Mouse (Mus musculus) forebrain, embryonic 11.5 days (tissue): Measurements from ENCODE around the gene Cacna1c. TPM values are rescaled to one million over a fixed set of nuclear protein-coding genes. Genes with fewer than 3 reads are reported as not detected.

Experiments
- ATAC-seq: fragments of 200-750 bp; cut with Nextera tagmentation; replicated peaks from 2 replicates; pipeline ENCODE4 v1.8.0; 2017; ENCODE audit warnings: moderate TSS enrichment; ENCODE audit not compliant: low FRiP score
- DNase-seq: peaks from one replicate; pipeline ENCODE4 v3.0.0-alpha.2; 2017; ENCODE audit warnings: low spot score
- H3K27ac ChIP-seq: fragments of 300-500 bp; sonication (generic); 2 replicates; pipeline ENCODE4 v1.5.1; 2014; ENCODE audit warnings: low read depth, low read length
- H3K27me3 ChIP-seq: fragments of 300-500 bp; sonication (generic); 2 replicates; pipeline ENCODE4 v1.6.1; 2014; ENCODE audit warnings: mild to moderate bottlenecking, low read length, mixed read lengths; ENCODE audit not compliant: control insufficient read depth, insufficient read depth
- H3K36me3 ChIP-seq: fragments of 300-500 bp; sonication (generic); 2 replicates; pipeline ENCODE4 v1.6.1; 2014; ENCODE audit warnings: mild to moderate bottlenecking, low read length, moderate library complexity, mixed read lengths; ENCODE audit not compliant: control insufficient read depth, insufficient read depth
- H3K4me1 ChIP-seq: fragments of 300-500 bp; sonication (generic); replicated peaks from 2 replicates; pipeline ENCODE4 v1.6.1; 2014; ENCODE audit warnings: low read length, mixed read lengths; ENCODE audit not compliant: control insufficient read depth, insufficient read depth
- H3K4me2 ChIP-seq: fragments of 300-500 bp; sonication (generic); 2 replicates; pipeline ENCODE4 v1.6.1; 2014; ENCODE audit warnings: low read depth, mild to moderate bottlenecking, low read length, moderate library complexity, mixed read lengths; ENCODE audit not compliant: severe bottlenecking
- H3K4me3 ChIP-seq: fragments of 300-500 bp; sonication (generic); 2 replicates; pipeline ENCODE4 v1.5.1; 2014; ENCODE audit warnings: low read depth, low read length
- H3K9ac ChIP-seq: fragments of 300-500 bp; sonication (generic); 2 replicates; pipeline ENCODE4 v1.6.1; 2014; ENCODE audit warnings: low read length
- H3K9me3 ChIP-seq: fragments of 300-500 bp; sonication (generic); 2 replicates; pipeline ENCODE4 v1.6.1; 2016; ENCODE audit warnings: low read length, mixed read lengths; ENCODE audit not compliant: control insufficient read depth
- WGBS: fragments of 180-500 bp; shearing (Covaris S2); extraction: QIAGEN DNeasy Blood & Tissue Kit; methylation state at CpG from one replicate; pipeline ENCODE4 v1.1.7; 2014; 5-methylcytosine and 5-hydroxymethylcytosine counted together
- polyA plus RNA-seq: library from polyadenylated mRNA; unstranded; fragments of >200 nt; fragmentation: Nextera tagmentation; extraction: Ambion mirVana; gene quantifications from 2 replicates; pipeline ENCODE4 v1.2.1, GENCODE M21; 2014

Gene Cacna1c
- polyA plus RNA-seq, 1 experiment from 2014 or later: 4.8 TPM

- H3K9me3 ChIP-seq: no peaks in the 10 kb centered on the region
- H3K27ac ChIP-seq: no peak overlapping the region
- DNase-seq (no peak), ATAC-seq (no peak)
- no peaks in the 10 kb centered on the region for H3K36me3 ChIP-seq
- H3K4me3 ChIP-seq: no peak overlapping the region
- no peaks in the 10 kb centered on the region for H3K4me1 ChIP-seq
- no peak overlapping the region for H3K9ac ChIP-seq
- no peaks in the 10 kb centered on the region for H3K27me3 ChIP-seq
- 88% methylated on average over 9 of the region's 9 CpGs for WGBS
- H3K4me2 ChIP-seq: no peak overlapping the region
Observed at GRCm38 (mm10) chr6:118739961-118740599, 456.1 kb downstream of the Cacna1c start.

GRCm38 (mm10) chr6:118739344-118739743 is 456.9 kb downstream of the Cacna1c start:
- Histone ChIP-seq H3K27ac (no peak overlapping the region), H3K9me3 (no peaks in the 10 kb centered on the region), H3K4me3 (no peak overlapping the region), H3K4me2 (no peak overlapping the region), H3K4me1 (no peaks in the 10 kb centered on the region), H3K36me3 (no peaks in the 10 kb centered on the region), H3K27me3 (no peaks in the 10 kb centered on the region), H3K9ac (no peak overlapping the region)
- WGBS: 59% methylated on average over 4 of the region's 4 CpGs
- DNase-seq: no peak
- ATAC-seq: no peak

GRCm38 (mm10) chr6:118738656-118739055 is 457.6 kb downstream of the Cacna1c start:
- H3K27me3 ChIP-seq: no peaks in the 10 kb centered on the region
- DNase-seq (no peak), ATAC-seq (no peak)
- no peaks in the 10 kb centered on the region for H3K4me1 ChIP-seq
- no peak overlapping the region for H3K9ac ChIP-seq
- H3K9me3 ChIP-seq: no peaks in the 10 kb centered on the region
- H3K4me2 ChIP-seq: no peak overlapping the region
- H3K27ac ChIP-seq: no peak overlapping the region
- WGBS: 70% methylated on average over 3 of the region's 3 CpGs
- no peak overlapping the region for H3K4me3 ChIP-seq
- H3K36me3 ChIP-seq: no peaks in the 10 kb centered on the region

- ATAC-seq (no peak), DNase-seq (no peak)
- Histone ChIP-seq H3K36me3 (no peaks in the 10 kb centered on the region), H3K9me3 (no peaks in the 10 kb centered on the region), H3K4me3 (no peak overlapping the region), H3K4me1 (no peaks in the 10 kb centered on the region), H3K27me3 (no peaks in the 10 kb centered on the region), H3K4me2 (no peak overlapping the region), H3K27ac (no peak overlapping the region), H3K9ac (no peak overlapping the region)
- 86% methylated on average over 6 of the region's 6 CpGs for WGBS
Observed at GRCm38 (mm10) chr6:118737078-118737477, 459.1 kb downstream of the Cacna1c start.

GRCm38 (mm10) chr6:118736491-118736890 is 459.7 kb downstream of the Cacna1c start:
- no peak overlapping the region for H3K4me3 ChIP-seq
- no peaks in the 10 kb centered on the region for H3K27me3 ChIP-seq
- no peaks in the 10 kb centered on the region for H3K4me1 ChIP-seq
- H3K9ac ChIP-seq: no peak overlapping the region
- no peaks in the 10 kb centered on the region for H3K36me3 ChIP-seq
- H3K9me3 ChIP-seq: no peaks in the 10 kb centered on the region
- WGBS: 91% methylated on average over 7 of the region's 7 CpGs
- no peak overlapping the region for H3K4me2 ChIP-seq
- no peak overlapping the region for H3K27ac ChIP-seq
- DNase-seq (no peak), ATAC-seq (no peak)

- no peaks in the 10 kb centered on the region for H3K4me1 ChIP-seq
- H3K9ac ChIP-seq: no peak overlapping the region
- WGBS: 84% methylated on average over 3 of the region's 3 CpGs
- ATAC-seq (no peak), DNase-seq (no peak)
- no peaks in the 10 kb centered on the region for H3K27me3 ChIP-seq
- no peaks in the 10 kb centered on the region for H3K9me3 ChIP-seq
- H3K4me3 ChIP-seq: no peak overlapping the region
- H3K27ac ChIP-seq: no peak overlapping the region
- H3K4me2 ChIP-seq: no peak overlapping the region
- H3K36me3 ChIP-seq: no peaks in the 10 kb centered on the region
Observed at GRCm38 (mm10) chr6:118735145-118735544, 461.1 kb downstream of the Cacna1c start.

- Histone ChIP-seq H3K4me3 (no peak overlapping the region), H3K27me3 (no peaks in the 10 kb centered on the region), H3K4me1 (no peaks in the 10 kb centered on the region), H3K27ac (no peak overlapping the region), H3K4me2 (no peak overlapping the region), H3K9ac (no peak overlapping the region), H3K9me3 (no peaks in the 10 kb centered on the region), H3K36me3 (no peaks in the 10 kb centered on the region)
- no peak for ATAC-seq
- no peak for DNase-seq
- WGBS: 97% methylated on average over 3 of the region's 3 CpGs
Observed at GRCm38 (mm10) chr6:118731937-118732336, 464.3 kb downstream of the Cacna1c start.

- Histone ChIP-seq H3K4me3 (no peak overlapping the region), H3K4me1 (no peaks in the 10 kb centered on the region), H3K36me3 (no peaks in the 10 kb centered on the region), H3K9ac (no peak overlapping the region), H3K27me3 (no peaks in the 10 kb centered on the region), H3K4me2 (no peak overlapping the region), H3K9me3 (no peaks in the 10 kb centered on the region), H3K27ac (no peak overlapping the region)
- WGBS: 84% methylated on average over 4 of the region's 4 CpGs
- no peak for DNase-seq
- ATAC-seq: no peak
Observed at GRCm38 (mm10) chr6:118724908-118725307, 471.3 kb downstream of the Cacna1c start.

GRCm38 (mm10) chr6:118724388-118724787 is 471.8 kb downstream of the Cacna1c start:
- DNase-seq (no peak), ATAC-seq (no peak)
- H3K4me2 ChIP-seq: no peak overlapping the region
- no peak overlapping the region for H3K4me3 ChIP-seq
- H3K27ac ChIP-seq: no peak overlapping the region
- no peak overlapping the region for H3K9ac ChIP-seq
- H3K4me1 ChIP-seq: no peaks in the 10 kb centered on the region
- WGBS: 85% methylated on average over 6 of the region's 6 CpGs
- no peaks in the 10 kb centered on the region for H3K27me3 ChIP-seq
- no peaks in the 10 kb centered on the region for H3K36me3 ChIP-seq
- H3K9me3 ChIP-seq: no peaks in the 10 kb centered on the region
